Mouse (Mus musculus) liver, embryonic 16.5 days (tissue): ENCODE measurements around the gene Zp1. TPM values are rescaled to one million over a fixed set of nuclear protein-coding genes. Genes with fewer than 3 reads are reported as not detected.

Experiments used
- ATAC-seq: fragments of 200-750 bp; cut with Nextera tagmentation; 2 replicates; pipeline ENCODE4 v1.8.0; 2017; ENCODE audit warnings: low read depth, mild to moderate bottlenecking, moderate number of reproducible peaks, moderate library complexity
- H3K27ac ChIP-seq: fragments of 300-500 bp; sonication (generic); 2 replicates; pipeline ENCODE4 v1.5.1; 2014; ENCODE audit warnings: mild to moderate bottlenecking, low read length
- H3K27me3 ChIP-seq: fragments of 300-500 bp; sonication (generic); 2 replicates; pipeline ENCODE4 v1.6.1; 2014; ENCODE audit warnings: low read depth, low read length, mixed read lengths; ENCODE audit not compliant: control insufficient read depth, insufficient read depth
- H3K36me3 ChIP-seq: fragments of 300-500 bp; sonication (generic); 2 replicates; pipeline ENCODE4 v1.6.1; 2014; ENCODE audit warnings: mild to moderate bottlenecking; ENCODE audit not compliant: control insufficient read depth, insufficient read depth
- H3K4me1 ChIP-seq: fragments of 300-500 bp; sonication (generic); 2 replicates; pipeline ENCODE4 v1.6.1; 2014; ENCODE audit warnings: low read depth, low read length, mixed read lengths; ENCODE audit not compliant: control insufficient read depth
- H3K4me2 ChIP-seq: fragments of 300-500 bp; sonication (generic); 2 replicates; pipeline ENCODE4 v1.6.1; 2014; ENCODE audit warnings: low read depth, low read length, mixed read lengths
- H3K4me3 ChIP-seq: fragments of 300-500 bp; sonication (generic); 2 replicates; pipeline ENCODE4 v1.5.1; 2014; ENCODE audit warnings: low read depth, mild to moderate bottlenecking, low read length
- H3K9ac ChIP-seq: fragments of 300-500 bp; sonication (generic); 2 replicates; pipeline ENCODE4 v1.6.1; 2014; ENCODE audit warnings: low read depth, low read length
- H3K9me3 ChIP-seq: fragments of 300-500 bp; sonication (generic); replicated peaks from 2 replicates; pipeline ENCODE4 v1.6.1; 2016; ENCODE audit warnings: low read length; ENCODE audit not compliant: control insufficient read depth
- WGBS: fragments of 180-500 bp; shearing (Covaris S2); extraction: QIAGEN DNeasy Blood & Tissue Kit; methylation state at CpG from one replicate; pipeline ENCODE4 v1.1.7; 2014; ENCODE audit not compliant: insufficient replicate concordance; 5-methylcytosine and 5-hydroxymethylcytosine counted together
- polyA plus RNA-seq: library from polyadenylated mRNA; unstranded; fragments of >200 nt; fragmentation: Nextera tagmentation; extraction: Ambion mirVana; gene quantifications from 2 replicates; pipeline ENCODE4 v1.2.1, GENCODE M21; 2015

The Zp1 gene
- polyA plus RNA-seq, 1 experiment from 2014 or later = not detected

- Histone ChIP-seq H3K36me3 (no peaks in the 10 kb centered on the region), H3K27ac (no peak overlapping the region), H3K9ac (no peak overlapping the region), H3K9me3 (no peaks in the 10 kb centered on the region), H3K4me3 (no peak overlapping the region), H3K27me3 (no peaks in the 10 kb centered on the region), H3K4me2 (no peak overlapping the region), H3K4me1 (no peaks in the 10 kb centered on the region)
- no peak for ATAC-seq
- WGBS = 15% methylated on average over 2 of the region's 2 CpGs
Measured at GRCm38 (mm10) chr19:10914870-10915269, 5.6 kb downstream of the Zp1 start.

DNA sequence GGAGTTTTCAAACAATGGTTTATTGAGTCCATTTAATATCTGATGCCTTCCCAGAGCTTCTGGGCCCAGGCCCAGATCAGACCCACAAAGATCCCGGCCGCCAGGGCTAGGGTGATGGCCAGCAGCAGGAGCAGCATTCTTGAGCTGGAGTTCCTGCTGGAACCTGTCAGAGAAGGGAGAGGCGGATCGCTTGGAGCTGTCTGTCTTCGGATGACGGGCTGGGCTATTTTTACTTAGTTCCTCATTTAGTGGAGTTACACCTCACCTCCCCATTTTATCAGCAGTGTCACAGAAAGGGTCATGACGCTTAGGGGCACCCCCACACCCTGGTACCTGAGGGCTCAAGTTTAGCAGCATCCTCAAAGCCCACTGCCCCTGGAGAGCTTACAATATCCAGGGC is 6.1 kb downstream of the Zp1 start:
- 15% methylated on average over 7 of the region's 7 CpGs for WGBS
- no peak for ATAC-seq
- Histone ChIP-seq H3K36me3 (no peaks in the 10 kb centered on the region), H3K27me3 (no peaks in the 10 kb centered on the region), H3K9me3 (no peaks in the 10 kb centered on the region), H3K4me1 (no peaks in the 10 kb centered on the region), H3K27ac (no peak overlapping the region), H3K4me3 (no peak overlapping the region), H3K4me2 (no peak overlapping the region), H3K9ac (no peak overlapping the region)

- Histone ChIP-seq H3K4me2 (no peak overlapping the region), H3K9me3 (no peaks in the 10 kb centered on the region), H3K4me3 (no peak overlapping the region), H3K4me1 (no peaks in the 10 kb centered on the region; the same call in 1 of the 2 replicates), H3K36me3 (peaks cover 10% of the 10 kb centered on the region), H3K27me3 (no peaks in the 10 kb centered on the region), H3K27ac (no peak overlapping the region), H3K9ac (no peak overlapping the region)
- 74% methylated on average over 6 of the region's 6 CpGs for WGBS
- no peak for ATAC-seq
Measured at GRCm38 (mm10) chr19:10909087-10909721, 11.2 kb downstream of the Zp1 start.

DNA sequence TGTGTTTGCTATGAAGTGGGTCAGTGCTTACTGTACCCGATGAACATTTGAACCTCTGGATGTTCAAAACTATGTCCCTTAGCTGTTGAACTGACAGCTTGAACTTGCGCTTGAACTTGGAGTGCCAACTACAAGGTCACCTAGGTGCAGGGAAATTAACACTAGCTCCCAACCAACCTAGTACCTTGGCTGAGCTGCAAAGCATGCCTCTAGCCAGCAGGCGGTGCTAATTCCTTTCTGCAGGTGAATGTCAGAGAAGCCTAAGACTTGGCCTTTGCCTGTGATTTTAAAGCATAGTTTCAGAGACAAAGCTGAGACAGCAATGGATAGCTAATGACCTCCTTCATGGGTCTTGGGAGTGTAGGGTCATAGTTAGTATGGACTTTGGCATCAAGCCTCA is 12.5 kb downstream of the Zp1 start:
- Histone ChIP-seq H3K9me3 (no peaks in the 10 kb centered on the region), H3K4me1 (no peaks in the 10 kb centered on the region; the same call in 1 of the 2 replicates), H3K4me2 (no peak overlapping the region), H3K9ac (no peak overlapping the region), H3K27ac (no peak overlapping the region), H3K36me3 (peaks cover 19% of the 10 kb centered on the region), H3K4me3 (no peak overlapping the region), H3K27me3 (no peaks in the 10 kb centered on the region)
- WGBS = 47% methylated on average over 3 of the region's 3 CpGs
- ATAC-seq = no peak; the same call in 1 of the 2 replicates

DNA sequence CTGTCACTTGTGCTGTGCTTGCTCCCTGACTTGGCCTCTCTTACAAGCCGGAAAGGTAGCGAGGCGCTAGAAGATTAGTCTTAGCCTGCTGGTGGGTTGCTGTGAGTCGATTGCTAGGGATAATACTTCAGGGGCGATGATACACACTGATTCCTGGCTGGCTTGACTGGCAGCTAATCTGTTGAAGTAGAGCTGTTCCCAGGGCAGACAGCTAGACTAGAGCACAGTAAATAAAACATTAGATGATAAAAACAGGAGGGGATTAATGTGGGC is 14.8 kb downstream of the Zp1 start:
- Histone ChIP-seq H3K27me3 (no peaks in the 10 kb centered on the region), H3K4me2 (no peak overlapping the region), H3K9me3 (no peaks in the 10 kb centered on the region), H3K4me1 (no peaks in the 10 kb centered on the region; the same call in 1 of the 2 replicates), H3K27ac (no peak overlapping the region), H3K36me3 (peaks cover 40% of the 10 kb centered on the region), H3K9ac (no peak overlapping the region), H3K4me3 (no peak overlapping the region)
- ATAC-seq = no peak
- 83% methylated on average over 5 of the region's 5 CpGs for WGBS

DNA sequence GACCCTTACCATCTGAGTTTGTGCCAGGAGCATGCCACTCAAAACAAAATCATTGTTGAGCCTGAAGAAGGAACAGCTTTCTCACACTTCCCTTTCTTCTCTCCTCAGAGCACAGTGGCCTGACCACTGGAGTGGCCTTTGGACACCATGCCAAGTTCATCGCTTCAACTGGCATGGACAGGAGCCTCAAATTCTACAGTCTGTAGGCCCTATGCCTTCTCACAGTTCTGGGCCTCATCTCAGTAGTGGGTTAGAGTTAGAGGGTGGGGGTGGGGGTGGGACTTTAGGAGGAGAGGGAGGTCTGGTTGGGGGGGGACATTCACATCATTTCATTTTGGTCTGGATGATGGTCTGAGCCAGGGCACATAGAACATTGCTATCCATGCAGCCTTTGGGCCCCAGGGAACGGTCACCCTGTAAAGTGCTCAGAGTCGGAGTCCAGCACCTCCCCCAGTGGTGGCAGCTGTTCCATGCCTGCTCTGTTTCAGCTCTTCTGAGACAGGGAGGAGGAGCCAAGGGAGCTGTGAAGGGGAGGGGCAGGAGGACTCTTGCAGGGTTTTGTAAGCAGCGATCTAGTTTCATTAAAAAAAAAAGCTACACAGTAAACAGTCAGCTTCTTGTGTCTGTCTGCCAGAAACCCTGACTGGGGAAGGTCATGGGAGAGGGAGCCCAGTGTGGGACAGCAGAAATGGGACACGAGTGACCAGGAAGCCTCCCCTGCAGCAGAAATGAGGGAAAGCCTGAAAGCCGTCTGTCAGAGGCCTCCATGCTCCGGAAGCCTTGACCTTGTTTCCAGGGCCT is 15.3 kb downstream of the Zp1 start:
- no peaks in the 10 kb centered on the region for H3K9me3 ChIP-seq
- H3K36me3 ChIP-seq = peaks cover 45% of the 10 kb centered on the region
- H3K4me3 ChIP-seq = no peak overlapping the region
- peak; percentile 27; the same call in 1 of the 2 replicates for ATAC-seq
- H3K4me1 ChIP-seq = no peaks in the 10 kb centered on the region; the same call in 1 of the 2 replicates
- no peak overlapping the region for H3K9ac ChIP-seq
- H3K27ac ChIP-seq = no peak overlapping the region
- no peak overlapping the region for H3K4me2 ChIP-seq
- WGBS = 71% methylated on average over 7 of the region's 7 CpGs
- H3K27me3 ChIP-seq = no peaks in the 10 kb centered on the region

- Histone ChIP-seq H3K4me3 (no peak overlapping the region), H3K9ac (no peak overlapping the region), H3K27me3 (no peaks in the 10 kb centered on the region), H3K4me2 (no peak overlapping the region), H3K4me1 (no peaks in the 10 kb centered on the region; the same call in 1 of the 2 replicates), H3K9me3 (no peaks in the 10 kb centered on the region), H3K27ac (no peak overlapping the region), H3K36me3 (peaks cover 51% of the 10 kb centered on the region)
- no peak for ATAC-seq
- 72% methylated on average over 5 of the region's 5 CpGs for WGBS
Measured at GRCm38 (mm10) chr19:10904512-10904911, 15.9 kb downstream of the Zp1 start.

DNA sequence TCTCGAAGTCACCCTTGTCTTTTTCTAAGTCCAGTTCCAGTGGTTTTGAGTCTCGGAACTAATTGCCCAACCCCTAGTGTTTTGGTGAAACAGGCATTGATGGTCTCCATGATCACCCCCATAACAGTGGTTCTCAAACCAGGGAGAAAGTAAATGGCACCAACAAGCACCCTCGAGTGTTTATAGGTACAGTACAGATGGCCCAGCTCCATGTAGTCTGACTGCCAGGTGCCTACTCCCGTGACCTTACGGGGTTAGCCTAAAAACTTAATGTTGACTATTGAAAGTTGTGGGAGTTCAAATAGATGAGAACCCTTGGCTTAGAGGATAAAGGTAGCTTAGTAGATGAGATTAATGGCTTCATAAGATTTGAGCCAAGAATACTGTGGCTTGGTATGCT is 19.4 kb downstream of the Zp1 start:
- H3K9ac ChIP-seq = no peak overlapping the region
- peaks cover 10% of the 10 kb centered on the region for H3K4me1 ChIP-seq
- no peaks in the 10 kb centered on the region for H3K9me3 ChIP-seq
- WGBS = 75% methylated on average over 5 of the region's 5 CpGs
- H3K27ac ChIP-seq = no peak overlapping the region
- peaks cover 52% of the 10 kb centered on the region for H3K36me3 ChIP-seq
- no peak overlapping the region for H3K4me2 ChIP-seq
- no peaks in the 10 kb centered on the region for H3K27me3 ChIP-seq
- no peak for ATAC-seq
- H3K4me3 ChIP-seq = no peak overlapping the region

GRCm38 (mm10) chr19:10900315-10900714 is 20.1 kb downstream of the Zp1 start:
- Histone ChIP-seq H3K4me3 (no peak overlapping the region), H3K36me3 (peaks cover 48% of the 10 kb centered on the region), H3K4me1 (peaks cover 10% of the 10 kb centered on the region), H3K9me3 (no peaks in the 10 kb centered on the region), H3K4me2 (no peak overlapping the region), H3K27ac (no peak overlapping the region), H3K9ac (no peak overlapping the region), H3K27me3 (no peaks in the 10 kb centered on the region)
- ATAC-seq = no peak
- 79% methylated on average over 6 of the region's 6 CpGs for WGBS
